Mouse (Mus musculus): ENCODE data around the gene Rsph1.

The Rsph1 gene

DNA sequence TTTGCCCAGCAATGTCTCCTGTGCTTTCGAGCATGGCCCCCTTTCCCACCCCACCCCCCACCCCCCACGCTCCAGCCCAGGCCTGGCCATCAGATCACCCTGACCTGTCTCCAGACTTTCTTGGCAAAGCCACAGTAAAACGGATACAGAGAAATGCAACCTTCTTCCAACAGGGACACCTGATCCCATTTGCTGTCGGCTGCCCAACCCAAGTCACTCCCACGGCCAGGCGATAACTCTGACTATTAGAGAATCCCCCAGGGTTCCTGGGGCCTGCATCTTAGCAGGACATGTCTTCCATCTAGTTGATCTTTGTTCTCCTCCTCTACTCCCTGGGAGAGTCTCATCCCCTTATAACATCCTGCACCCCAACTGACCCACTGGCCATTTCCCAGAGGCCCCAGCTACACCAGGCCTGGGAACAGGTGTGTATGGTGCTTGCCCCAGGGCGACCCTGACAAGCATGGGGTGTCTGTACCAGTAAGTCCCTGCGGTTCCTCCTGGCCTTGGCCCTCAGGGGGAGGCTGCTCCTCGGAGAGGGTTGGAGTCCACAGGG is 18.8 kb downstream of the Rsph1 start:
- DNase-seq (ENCODE audit: low read depth, low spot score), result no peak

DNA sequence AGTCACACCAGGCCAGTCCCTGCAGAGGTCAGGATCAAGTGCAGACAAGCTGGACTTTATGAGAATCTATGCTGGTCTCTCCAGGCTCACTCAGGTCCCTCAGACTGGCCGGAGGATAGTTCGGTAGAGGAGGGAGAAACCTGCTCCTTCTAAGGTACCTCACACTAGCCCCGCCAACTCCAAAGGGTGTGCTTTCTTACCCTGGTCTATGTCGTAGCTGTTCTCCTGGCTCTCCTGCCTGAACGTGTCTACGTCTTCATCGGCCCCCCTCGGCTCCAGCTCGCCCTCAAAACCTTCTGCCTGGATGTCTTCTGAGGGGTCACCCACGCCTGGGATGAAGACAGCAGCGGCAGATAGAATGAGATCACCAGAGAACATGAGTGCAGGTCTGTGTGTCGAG is 19.3 kb downstream of the Rsph1 start:
- DNase-seq (ENCODE audit: low read depth, low spot score), result no peak

DNA sequence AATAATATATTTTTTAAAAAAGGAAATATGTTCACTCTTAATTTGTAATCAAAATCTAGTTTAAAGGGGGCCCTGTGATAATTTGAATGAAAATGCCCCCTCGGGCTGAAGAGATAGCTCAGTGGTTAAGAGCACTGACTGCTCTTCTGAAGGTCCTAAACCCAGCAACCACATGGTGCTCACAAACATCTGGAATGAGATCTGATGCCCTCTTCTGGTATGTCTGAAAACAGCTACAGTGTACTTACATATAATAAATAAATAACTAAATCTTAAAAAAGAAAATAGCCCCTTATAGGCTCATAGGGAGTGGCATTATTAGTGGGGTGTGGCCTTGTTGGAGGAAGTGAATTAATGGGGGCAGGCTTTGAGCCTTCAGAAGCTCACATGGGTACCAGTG is 20.0 kb downstream of the Rsph1 start:
- DNase-seq (ENCODE audit: low read depth, low spot score), result no peak

DNA sequence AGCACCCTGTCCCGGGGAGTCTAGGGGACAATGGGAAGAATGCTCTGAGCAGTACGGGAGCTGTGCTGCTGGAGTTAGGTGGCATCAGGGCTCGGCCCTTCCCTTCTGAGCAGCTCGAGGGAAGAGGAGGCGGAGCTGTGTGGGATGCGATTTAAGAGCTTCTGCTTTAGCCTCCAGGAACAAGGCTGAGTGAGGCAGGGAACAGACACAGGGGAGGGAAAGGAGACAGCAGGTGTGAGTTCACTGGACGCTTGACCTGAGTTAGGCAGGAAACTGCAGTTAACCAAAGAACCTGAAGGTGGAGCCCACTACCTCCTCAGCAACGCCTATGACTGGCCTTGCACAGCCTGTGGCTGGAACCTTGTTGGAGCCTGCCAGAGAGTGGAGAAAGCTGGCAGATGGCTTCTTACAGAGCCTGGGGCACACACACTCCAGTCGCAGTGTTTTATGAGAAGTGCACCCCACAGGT is 22.7 kb downstream of the Rsph1 start:
- peak; percentile 75 for DNase-seq (ENCODE audit: low read depth, low spot score)

DNA sequence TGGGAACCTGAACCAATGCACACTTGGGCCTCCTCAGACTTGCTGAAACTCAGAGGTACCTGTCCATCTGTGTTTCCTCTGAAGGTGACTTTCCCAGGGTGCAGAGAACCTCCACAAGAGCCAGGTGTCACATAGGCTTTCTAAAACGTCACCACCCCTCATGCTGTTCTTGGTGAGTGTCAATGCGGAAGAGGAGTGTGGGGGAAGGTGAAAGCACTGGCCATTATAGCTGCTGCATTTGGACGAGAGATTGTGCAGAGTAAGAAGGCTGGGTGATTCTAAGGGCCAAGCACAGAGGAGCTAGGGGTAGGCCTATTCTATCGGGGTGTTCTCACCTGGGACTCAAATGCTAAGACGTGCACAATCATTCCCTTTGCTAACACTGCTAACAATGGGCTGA is 23.2 kb downstream of the Rsph1 start:
- DNase-seq (ENCODE audit: low read depth, low spot score), result no peak

DNA sequence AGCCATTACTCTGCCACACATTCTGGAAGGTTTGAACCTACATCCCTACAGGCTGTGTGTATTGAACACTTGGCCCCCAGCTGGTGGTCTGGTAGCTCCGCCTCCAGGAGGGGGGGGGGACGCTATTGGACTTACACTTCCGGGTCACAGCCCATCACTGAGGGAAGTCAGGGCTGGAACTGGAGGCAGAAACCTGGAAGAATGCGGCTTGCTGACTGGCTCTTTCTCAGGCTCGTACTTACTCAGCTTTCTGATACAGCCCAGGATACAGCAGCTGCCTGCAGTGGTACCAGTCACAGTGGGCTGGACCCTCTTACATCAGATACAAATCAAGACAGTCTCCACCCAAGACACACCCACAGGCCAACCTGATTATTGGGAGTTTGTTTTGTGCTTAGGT is 30.0 kb downstream of the Rsph1 start:
- DNase-seq (ENCODE audit: low read depth, low spot score), result no peak

DNA sequence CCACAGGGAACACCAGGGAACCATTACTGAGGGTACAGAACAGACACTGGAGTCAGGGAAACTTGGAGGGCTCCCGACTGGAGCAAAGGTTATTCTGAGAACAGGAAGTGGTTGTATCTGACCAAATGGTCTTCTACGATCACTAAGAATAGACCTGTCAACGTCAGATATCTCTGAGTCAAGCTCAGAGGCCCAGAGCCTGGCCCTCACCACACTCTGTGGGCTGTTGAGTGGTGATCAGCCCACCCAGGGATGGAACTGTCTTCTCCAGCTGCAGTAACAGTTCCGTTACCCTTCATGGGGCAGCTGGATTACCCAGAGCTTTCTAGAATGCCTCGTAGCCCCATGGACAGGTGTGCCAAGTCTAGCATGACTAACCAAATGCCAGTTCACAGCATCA is 31.9 kb downstream of the Rsph1 start:
- no peak for DNase-seq (ENCODE audit: low read depth, low spot score)

DNA sequence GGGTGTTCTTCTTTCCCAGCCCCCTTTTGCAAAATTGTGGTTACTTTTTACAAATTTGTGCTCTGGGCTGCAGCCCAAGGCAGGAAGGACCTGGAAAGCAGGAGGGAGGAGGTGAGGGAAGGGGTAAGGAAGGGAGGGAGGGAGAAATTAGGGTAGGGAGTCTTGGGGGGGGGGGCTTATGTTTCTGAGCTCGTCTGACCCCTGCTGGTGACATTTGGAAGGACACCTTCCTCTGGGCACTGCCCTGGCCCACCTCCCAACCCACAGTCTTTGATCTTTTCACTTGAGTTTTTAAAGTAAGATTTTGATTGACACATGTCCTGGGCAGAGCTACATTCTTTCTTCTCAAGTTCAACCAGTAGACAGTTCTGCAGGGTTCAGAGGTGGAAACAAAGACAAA is 34.4 kb downstream of the Rsph1 start:
- peak; percentile 75 for DNase-seq (ENCODE audit: low read depth, low spot score)

DNA sequence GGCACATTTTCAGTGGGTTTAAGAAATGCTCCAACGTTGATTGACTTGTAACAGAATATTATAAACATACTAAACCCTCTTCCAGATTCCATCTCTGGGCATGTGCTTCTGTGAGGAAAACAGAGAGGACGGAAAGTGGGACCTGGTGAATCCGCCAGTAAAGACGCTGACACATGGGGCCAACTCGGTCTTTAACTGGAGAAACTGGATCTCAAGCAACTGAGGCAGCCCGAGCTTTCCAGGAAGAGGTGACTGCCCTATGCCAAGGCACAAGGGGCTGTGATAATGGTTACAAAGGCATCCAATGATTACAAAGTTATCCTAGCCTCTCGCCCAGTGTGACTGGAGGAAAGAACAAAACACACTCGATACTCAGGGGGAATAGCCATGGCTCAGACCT is 36.0 kb downstream of the Rsph1 start:
- DNase-seq (ENCODE audit: low read depth, low spot score), result no peak

DNA sequence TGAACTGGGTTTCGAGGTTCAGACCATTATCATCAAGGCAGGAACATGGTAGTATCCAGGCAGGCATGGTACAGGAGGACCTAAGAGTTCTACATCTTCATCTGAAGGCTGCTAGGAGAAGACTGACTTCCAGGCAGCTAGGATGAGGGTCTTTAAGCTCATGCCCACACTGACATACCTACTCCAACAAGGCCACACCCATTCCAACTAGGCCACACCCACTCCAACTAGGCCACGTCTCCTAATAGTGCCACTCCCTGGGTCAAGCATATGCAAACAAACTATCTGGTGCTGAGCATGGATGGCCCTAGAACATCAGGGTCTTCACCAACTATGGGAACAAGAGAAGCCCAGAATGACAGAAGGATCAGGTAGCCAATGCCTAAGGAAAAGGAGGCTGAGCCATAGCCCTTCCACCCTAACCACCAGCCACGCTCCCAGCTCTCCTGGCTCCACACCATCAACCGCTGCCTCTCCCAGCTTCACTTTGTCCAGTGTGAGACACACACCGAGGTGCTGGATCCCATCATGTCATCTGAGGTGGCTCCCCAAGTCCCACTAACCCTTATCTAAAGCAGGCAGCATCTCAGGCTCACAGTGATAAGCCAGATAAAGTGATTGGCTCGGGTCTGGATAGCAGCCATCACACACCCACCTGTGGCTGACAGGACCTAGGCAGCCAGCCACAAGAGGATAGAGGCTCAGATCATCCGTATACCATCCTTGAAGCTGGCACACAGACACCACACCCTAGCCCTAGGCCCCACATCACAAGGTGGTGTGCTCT is 38.8 kb downstream of the Rsph1 start:
- DNase-seq (ENCODE audit: low read depth, low spot score), result no peak

DNA sequence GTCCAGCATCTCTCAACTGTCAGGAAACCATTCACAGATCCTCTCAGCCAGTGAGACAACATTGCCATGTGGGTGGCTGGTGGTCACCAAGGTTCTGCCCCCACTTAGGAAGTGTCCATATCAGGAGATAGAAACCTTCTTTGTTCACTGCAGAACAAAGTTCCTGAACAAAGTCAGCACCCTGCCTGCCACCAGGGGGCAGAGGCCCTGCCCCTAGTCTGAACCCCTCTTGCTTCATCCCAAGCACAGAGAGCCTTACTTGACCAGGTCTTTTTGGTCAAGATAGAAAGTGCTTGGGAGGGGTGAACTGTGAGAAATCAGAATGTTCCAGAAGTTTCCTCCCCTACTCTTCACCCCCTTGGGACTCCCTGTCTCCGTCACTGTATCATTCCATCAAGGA is 41.3 kb downstream of the Rsph1 start:
- DNase-seq (ENCODE audit: low read depth, low spot score), result no peak

DNA sequence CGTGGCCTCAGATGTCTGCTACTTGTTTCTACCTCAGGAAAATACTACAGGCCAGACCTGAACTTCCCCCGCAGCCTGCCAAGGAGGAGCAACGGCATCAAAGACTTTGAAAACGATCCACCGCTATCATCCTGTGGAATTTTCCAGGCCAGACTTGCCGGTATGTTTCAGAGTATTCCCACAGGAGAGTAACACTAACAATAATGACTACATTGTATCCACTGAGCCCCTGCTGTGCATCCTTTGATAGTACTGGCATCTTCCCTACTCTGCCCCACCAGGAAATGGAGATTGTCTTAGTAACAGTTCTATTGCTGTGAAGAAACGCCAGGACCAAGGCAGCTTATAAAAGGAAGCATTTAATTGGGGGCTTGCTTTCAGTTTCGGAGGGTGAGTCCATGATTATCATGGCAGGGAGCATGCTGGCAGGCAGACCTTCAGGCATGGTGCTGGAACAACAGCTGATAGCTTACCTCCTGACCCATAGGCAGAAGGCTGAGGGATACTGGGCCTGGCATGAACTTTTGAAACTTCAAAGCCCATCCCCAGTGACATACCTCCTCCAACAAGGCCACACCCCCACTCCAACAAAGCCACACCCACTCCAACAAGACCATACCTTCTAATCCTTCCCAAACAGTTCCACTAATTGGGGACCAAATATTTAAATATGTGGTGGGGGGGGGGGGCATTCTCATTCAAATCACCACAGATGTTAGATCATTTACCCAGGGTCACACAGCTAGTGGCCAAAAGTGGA is 44.8 kb downstream of the Rsph1 start:
- DNase-seq (ENCODE audit: low read depth, low spot score), result no peak

DNA sequence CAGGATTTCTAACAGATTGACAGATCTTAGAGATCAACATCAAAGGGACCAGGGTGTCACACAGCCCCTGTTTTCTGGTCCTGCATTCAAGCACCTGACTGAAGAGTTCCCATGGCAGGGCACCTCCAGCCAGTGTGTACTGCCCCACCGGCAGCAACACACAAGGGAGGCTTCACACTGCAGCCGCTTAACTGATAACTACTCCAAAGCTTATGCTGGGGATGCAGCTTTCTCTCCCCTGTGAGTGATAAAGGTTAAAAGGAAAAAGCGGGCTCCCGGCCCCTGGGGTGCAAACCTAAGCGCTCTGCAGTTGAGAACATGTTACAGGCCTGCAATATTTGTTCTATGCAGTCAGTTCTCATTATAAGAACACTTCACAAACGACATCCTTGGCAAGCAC is 45.4 kb downstream of the Rsph1 start:
- DNase-seq (ENCODE audit: low read depth, low spot score), result no peak

DNA sequence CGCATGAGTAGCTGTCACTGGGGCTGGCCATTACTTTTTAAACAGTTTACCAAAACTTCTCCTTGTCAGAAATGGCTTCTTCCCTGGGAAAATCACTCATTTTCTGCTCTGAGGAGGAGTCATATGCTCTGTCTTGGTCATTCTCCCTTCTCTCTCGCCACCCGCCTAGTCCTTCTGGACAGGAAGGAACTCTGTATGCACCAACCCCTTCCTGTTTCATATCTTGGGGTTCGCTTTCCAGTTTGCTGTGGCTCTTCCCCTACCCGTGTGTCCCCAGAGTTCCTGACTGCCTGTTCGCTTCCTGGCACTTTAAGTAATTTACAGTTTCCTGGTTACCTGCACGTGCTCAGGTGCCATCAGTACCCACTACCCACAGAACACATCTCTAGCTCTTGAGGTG is 50.3 kb downstream of the Rsph1 start:
- DNase-seq (ENCODE audit: low read depth, low spot score), result no peak

DNA sequence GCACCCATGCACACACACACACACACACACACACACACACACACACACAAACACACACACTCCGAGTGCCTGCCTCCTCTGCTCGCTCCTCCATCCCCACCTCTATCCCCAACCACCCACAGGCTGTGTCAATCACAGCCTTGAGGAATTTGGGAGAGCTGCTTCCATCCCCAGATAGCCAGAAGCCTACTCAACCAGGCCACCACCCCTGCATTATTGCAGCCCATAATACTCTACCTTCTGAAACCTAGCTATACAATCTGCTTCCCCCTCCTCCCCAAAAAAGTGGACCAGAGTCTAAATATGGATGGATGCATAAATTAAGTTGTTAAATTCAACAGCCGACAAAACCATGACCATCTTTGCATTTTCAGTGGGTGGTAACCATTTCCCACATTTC is 50.8 kb downstream of the Rsph1 start:
- DNase-seq (ENCODE audit: low read depth, low spot score), result no peak

DNA sequence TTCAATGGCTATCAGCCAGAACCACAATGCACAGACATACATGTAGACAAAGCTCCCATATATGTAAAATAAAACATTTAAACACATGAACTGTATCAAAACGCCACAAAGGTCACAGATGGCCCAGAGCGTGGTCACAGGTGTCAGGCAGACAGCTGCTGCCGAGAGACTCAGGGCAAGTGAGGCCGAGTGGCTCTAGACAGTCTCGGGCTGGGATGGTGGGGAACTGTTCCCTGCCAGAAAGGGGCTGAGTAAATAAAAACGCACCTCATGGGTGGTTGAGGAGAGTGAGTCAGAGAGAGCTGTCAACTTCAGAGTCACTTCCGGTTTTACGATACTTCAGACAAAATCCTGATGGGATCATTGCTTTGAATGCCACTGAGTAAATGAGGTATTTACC is 52.6 kb downstream of the Rsph1 start:
- peak; percentile 48 for DNase-seq (ENCODE audit: low read depth, low spot score)

DNA sequence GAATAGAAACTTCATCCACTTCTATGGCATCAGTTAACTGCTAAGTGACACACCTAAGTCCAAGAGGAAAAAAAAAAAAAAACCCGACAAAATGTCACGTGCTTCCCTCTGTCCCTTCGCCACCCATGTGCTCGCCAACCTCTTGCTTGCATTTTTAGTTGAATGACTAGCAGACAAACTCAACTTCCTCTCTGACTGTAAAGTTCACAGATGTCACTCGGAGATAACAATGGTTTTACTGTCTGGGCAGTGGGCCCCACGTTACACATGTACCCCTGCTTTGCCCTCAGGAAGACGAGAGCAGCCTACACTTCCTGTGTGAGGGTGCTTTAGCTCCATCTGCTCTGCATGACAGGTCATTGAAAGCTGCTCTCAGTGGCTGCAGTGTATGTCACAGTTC is 53.3 kb downstream of the Rsph1 start:
- DNase-seq (ENCODE audit: low read depth, low spot score), result peak; percentile 83

DNA sequence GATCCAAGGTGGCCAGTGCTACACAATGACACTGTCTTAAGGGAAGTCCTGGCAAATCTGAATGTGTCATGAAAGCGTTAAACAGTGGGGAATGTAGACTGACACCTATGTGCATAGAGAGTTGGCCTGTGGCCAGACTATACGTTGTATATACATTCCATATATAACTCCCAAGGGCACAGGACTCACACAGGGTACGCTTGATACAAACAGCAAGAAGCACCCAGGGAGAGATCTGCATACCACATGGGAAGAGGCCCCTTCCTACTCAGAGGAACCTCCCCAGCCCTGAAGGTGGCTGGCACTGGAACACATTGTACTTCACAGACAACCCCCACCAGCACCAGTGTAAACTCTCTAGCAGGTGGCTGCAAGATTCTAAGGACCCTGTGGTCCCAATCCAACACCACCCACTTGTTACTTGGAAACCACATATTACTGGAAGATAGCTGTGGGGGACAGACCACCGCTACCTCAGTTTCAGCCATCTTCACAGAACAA is 54.3 kb downstream of the Rsph1 start:
- DNase-seq (ENCODE audit: low read depth, low spot score), result peak; percentile 33

DNA sequence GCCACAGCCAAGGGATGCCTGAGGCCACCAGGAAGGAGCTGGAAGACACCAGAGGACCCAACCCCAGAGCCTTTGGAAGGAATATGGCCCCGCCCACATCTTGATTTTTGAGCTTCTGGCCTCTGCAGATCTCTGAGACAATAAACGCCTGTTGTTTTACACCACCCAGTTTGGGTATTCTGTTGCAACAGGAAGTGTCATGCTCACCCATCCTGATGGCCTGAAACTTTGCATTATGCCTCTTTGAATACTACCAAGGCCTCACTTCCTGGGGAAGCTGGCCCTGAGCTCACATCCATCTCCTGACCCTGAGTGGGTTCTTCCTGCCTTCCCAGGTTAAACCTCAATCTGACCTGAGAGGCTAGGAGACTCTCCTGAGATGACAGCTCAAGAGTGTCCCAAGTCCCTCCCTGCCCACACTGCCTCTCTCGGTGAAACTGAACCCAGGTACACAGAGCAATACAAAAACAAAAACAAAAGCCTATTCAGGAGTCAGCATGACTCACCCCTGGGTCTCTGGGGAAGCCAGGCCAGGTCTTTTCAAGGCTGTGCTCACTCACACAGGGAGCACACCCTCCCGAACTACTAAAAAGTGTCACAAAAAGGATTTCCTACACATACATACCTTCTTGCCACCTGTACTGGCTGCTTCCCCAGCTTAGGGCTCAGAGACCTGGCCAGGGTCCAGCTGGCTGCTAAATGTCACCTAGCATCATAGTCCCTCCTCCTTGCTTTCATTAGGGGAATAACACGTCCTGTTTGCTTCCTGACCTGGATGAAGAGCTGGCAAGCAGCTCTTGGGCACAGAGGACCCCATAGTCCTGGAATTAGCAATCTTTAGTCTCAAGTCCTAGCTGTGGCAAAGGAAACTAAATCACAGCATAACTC is 60.9 kb downstream of the Rsph1 start:
- DNase-seq (ENCODE audit: low read depth, low spot score), result no peak

DNA sequence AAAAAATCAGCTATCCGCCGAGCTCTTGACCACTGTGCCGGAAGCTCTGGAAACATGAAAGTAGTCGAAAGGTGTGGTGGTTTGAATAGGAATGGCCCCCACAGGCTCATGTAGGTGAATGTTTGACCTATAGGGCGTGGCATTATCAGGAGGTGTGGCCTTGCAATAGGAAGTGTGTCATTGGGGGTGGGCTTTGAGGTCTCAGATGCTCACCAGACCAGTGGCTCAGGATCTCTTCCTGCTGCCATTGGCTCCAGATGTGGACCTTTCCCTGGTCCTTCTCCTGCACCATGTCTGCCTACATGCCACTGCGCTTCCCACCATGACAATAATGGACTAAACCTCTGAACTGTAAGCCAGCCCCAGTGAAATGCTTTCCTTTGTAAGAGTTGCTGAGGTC is 65.3 kb downstream of the Rsph1 start:
- DNase-seq (ENCODE audit: low read depth, low spot score), result peak; percentile 32

DNA sequence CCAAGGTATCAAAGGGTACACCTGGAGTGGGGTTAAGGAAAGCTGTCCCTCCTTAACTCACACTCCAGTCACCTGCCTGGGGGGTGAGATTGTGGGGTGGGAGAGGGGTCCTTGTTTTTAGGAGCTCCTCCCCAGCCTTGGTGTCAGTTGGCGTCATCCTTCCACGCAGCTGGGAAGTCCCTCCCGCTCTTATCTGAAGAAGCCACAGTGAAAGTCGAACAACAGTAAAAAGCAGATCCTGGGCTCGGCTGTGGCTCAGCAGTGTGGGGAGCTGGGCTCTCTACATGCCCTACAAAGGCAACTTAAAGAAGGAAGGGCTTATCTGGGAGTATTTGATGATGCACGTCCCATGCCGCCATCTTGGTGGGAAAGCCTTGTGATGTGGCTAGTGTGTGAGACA is 66.9 kb downstream of the Rsph1 start:
- DNase-seq (ENCODE audit: low read depth, low spot score), result peak; percentile 78
